Mouse (Mus musculus) c-Kit-positive CD71-negative TER-119-negative erythroid progenitor cells, embryonic 14.5 days (primary cell): ENCODE data around the gene Izumo1.

ENCODE experiments used
- DNase-seq: peaks from one replicate; pipeline ENCODE4 v3.0.0-alpha.2; 2013; ENCODE audit warnings: low read depth

Izumo1 gene

GRCm38 (mm10) chr7:45618316-45618715 is 3.3 kb upstream of the Izumo1 start:
- no peak for DNase-seq

- DNase-seq: no peak
These were observed 2.0 kb upstream of the Izumo1 start for GRCm38 (mm10) chr7:45619592-45619991.

GRCm38 (mm10) chr7:45623507-45623906 is 1.9 kb downstream of the Izumo1 start:
- no peak for DNase-seq

- DNase-seq: no peak
These were observed 3.1 kb downstream of the Izumo1 start for GRCm38 (mm10) chr7:45624718-45625117.

GRCm38 (mm10) chr7:45625481-45625880 is 3.9 kb downstream of the Izumo1 start:
- DNase-seq: no peak

- no peak for DNase-seq
These were observed 5.0 kb downstream of the Izumo1 start for GRCm38 (mm10) chr7:45626571-45627076.

GRCm38 (mm10) chr7:45627261-45627660 is 5.7 kb downstream of the Izumo1 start, which contains the start of gene Rasip1:
Gene Rasip1 (plus strand): TSS chr7:45627488.
- no peak for DNase-seq

GRCm38 (mm10) chr7:45628364-45629294 is 7.0 kb downstream of the Izumo1 start:
- DNase-seq: peak; percentile 83

- no peak for DNase-seq
These were observed 8.7 kb downstream of the Izumo1 start for GRCm38 (mm10) chr7:45630064-45630907.

- DNase-seq: no peak
These were observed 10.9 kb downstream of the Izumo1 start for GRCm38 (mm10) chr7:45632499-45632898.

GRCm38 (mm10) chr7:45634946-45635681 is 13.5 kb downstream of the Izumo1 start:
- peak; percentile 50 for DNase-seq

- no peak for DNase-seq
These were observed 14.4 kb downstream of the Izumo1 start for GRCm38 (mm10) chr7:45635711-45636688.

GRCm38 (mm10) chr7:45637710-45638109 is 16.1 kb downstream of the Izumo1 start:
- no peak for DNase-seq

GRCm38 (mm10) chr7:45638623-45639401 is 17.2 kb downstream of the Izumo1 start:
- DNase-seq: no peak

- no peak for DNase-seq
These were observed 18.0 kb downstream of the Izumo1 start, which contains the start of gene Mamstr for GRCm38 (mm10) chr7:45639561-45640027. Gene Mamstr (plus strand): TSS chr7:45639977.

- no peak for DNase-seq
These were observed 18.8 kb downstream of the Izumo1 start for GRCm38 (mm10) chr7:45640191-45640957.

- DNase-seq: no peak
These were observed 19.9 kb downstream of the Izumo1 start for GRCm38 (mm10) chr7:45641391-45642040.

- no peak for DNase-seq
These were observed 20.5 kb downstream of the Izumo1 start for GRCm38 (mm10) chr7:45642083-45642482.
